Mouse (Mus musculus): ENCODE results near the gene Gjb2. TPM values are rescaled to one million over a fixed set of nuclear protein-coding genes. Genes with fewer than 3 reads are reported as not detected.
A peak's percentile ranks its signal among the peaks of the same experiment; 100 is the strongest.
"Not testable (repeated sequence)": the region's sequence is repeated elsewhere in the genome, so short reads cannot be mapped to it uniquely, and the experiment has no call there.

Gjb2 gene
- polyA plus RNA-seq, 1 experiment from 2014 or later, result 28.7 TPM

DNA sequence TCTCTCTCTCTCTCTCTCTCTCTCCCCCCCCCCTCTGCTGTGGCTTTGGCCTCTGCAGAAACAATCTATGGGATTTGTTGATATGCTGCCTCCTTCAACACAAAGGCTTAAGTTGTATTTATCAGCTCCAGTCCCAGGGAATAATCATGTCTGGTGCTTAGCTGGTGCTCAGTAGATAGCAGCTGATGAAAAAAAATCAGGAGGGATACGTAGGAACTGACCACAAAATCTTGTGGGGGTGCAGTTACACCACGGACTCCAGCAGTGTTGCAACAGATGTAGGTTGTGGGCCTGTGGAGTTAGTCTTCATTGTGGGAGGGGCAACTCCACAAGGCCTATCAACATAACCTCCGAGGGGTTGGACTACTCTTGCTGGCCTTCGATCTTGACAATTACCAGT, 8.6 kb downstream of the Gjb2 start:
- WGBS, result 75% methylated on average over 4 of the region's 4 CpGs
- H3K9me3 ChIP-seq (replicated peaks; ENCODE audit: control insufficient read depth, low read length), result no peaks in the 10 kb centered on the region
- H3K36me3 ChIP-seq (replicated peaks; ENCODE audit: control insufficient read depth, insufficient read depth, low read depth, low read length), result no peaks in the 10 kb centered on the region
- H3K4me3 ChIP-seq (ENCODE audit: low read depth, low read length), result no peak overlapping the region
- DNase-seq (ENCODE audit: low spot score) (no peak), ATAC-seq (replicated peaks; ENCODE audit: insufficient number of reproducible peaks, low FRiP score, low TSS enrichment, low read depth) (no peak)
- H3K4me1 ChIP-seq (ENCODE audit: control insufficient read depth, insufficient read depth, low read length), result no peaks in the 10 kb centered on the region
- no peak overlapping the region for H3K4me2 ChIP-seq (ENCODE audit: low read depth, low read length)
- no peaks in the 10 kb centered on the region for H3K27me3 ChIP-seq (ENCODE audit: control insufficient read depth, insufficient read depth, low read length)
- H3K9ac ChIP-seq (replicated peaks; ENCODE audit: low read length), result no peak overlapping the region
- H3K27ac ChIP-seq (replicated peaks; ENCODE audit: low read depth, low read length), result no peak overlapping the region

DNA sequence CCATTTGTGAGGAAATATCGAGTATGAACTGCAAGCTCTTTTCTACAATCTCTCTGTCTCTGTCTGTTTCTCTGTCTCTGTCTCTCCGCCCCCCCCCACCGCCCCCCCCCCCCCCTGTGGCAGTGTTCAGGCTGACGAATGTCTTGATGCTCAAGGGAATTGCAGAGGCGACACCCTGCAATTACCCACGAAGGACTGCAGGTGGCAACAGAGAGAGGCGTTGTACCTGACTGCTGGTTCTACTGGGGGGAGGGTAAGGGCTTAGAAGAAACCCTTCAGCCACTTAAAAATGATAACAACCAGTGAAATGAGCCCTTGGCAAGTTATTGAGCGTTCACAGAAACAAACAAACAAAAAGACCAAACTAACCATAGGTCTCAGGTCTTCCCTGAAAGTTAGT, 11.5 kb downstream of the Gjb2 start:
- DNase-seq (ENCODE audit: low spot score), result peak; percentile 61
- no peaks in the 10 kb centered on the region for H3K4me1 ChIP-seq (ENCODE audit: control insufficient read depth, insufficient read depth, low read length)
- no peak for ATAC-seq (replicated peaks; ENCODE audit: insufficient number of reproducible peaks, low FRiP score, low TSS enrichment, low read depth)
- no peak overlapping the region for H3K27ac ChIP-seq (replicated peaks; ENCODE audit: low read depth, low read length)
- no peaks in the 10 kb centered on the region for H3K27me3 ChIP-seq (ENCODE audit: control insufficient read depth, insufficient read depth, low read length)
- H3K9ac ChIP-seq (replicated peaks; ENCODE audit: low read length), result no peak overlapping the region
- no peak overlapping the region for H3K4me2 ChIP-seq (ENCODE audit: low read depth, low read length)
- no peaks in the 10 kb centered on the region for H3K9me3 ChIP-seq (replicated peaks; ENCODE audit: control insufficient read depth, low read length)
- no peak overlapping the region for H3K4me3 ChIP-seq (ENCODE audit: low read depth, low read length)
- no peaks in the 10 kb centered on the region for H3K36me3 ChIP-seq (replicated peaks; ENCODE audit: control insufficient read depth, insufficient read depth, low read depth, low read length)
- 14% methylated on average over 6 of the region's 8 CpGs for WGBS

DNA sequence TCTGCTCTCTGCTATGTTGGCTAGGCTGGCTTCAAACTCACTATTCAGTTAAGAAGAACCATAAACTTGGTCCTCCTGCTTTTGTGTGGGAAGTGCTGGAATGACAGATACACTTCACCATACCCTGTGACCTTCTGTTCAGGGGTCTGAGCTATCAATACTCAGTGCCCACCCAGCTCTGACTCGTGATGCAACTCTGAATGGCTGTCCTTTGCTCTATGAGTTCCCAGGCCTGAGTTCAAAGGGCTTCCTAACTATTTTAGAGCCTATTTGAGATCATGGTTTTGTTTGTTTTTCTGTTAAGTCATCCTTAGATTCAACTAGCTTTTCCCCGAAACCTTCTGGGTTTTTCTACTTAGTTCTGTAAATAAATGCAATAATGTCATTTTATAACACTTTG, 14.5 kb downstream of the Gjb2 start:
- H3K4me3 ChIP-seq (ENCODE audit: low read depth, low read length), result no peak overlapping the region
- H3K27me3 ChIP-seq (ENCODE audit: control insufficient read depth, insufficient read depth, low read length), result no peaks in the 10 kb centered on the region
- H3K9ac ChIP-seq (replicated peaks; ENCODE audit: low read length), result no peak overlapping the region
- H3K4me2 ChIP-seq (ENCODE audit: low read depth, low read length), result no peak overlapping the region
- ATAC-seq (replicated peaks; ENCODE audit: insufficient number of reproducible peaks, low FRiP score, low TSS enrichment, low read depth) (no peak), DNase-seq (ENCODE audit: low spot score) (no peak)
- no peaks in the 10 kb centered on the region for H3K9me3 ChIP-seq (replicated peaks; ENCODE audit: control insufficient read depth, low read length)
- 61% methylated on average over 2 of the region's 2 CpGs for WGBS
- no peaks in the 10 kb centered on the region for H3K4me1 ChIP-seq (ENCODE audit: control insufficient read depth, insufficient read depth, low read length)
- no peaks in the 10 kb centered on the region for H3K36me3 ChIP-seq (replicated peaks; ENCODE audit: control insufficient read depth, insufficient read depth, low read depth, low read length)
- H3K27ac ChIP-seq (replicated peaks; ENCODE audit: low read depth, low read length), result no peak overlapping the region

DNA sequence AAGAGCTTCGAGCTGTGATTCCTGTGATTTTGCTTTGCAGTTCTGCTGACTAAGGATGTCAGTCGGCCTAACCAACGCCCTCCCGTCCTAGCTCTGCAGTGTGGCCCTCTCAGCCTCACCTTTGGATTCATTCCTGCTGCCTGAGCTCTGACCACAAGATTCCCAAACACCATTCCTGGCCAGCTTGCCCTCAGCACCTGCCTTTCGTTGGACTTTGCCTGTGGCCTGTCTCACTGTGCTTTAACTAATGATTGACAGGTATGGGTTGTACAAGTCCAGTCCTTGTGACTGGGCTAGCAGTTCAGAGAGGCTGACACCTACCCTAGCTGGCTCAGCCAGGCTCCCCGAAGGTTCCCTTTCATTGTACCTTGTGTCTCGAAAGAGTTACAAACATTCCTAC, 15.4 kb downstream of the Gjb2 start:
- H3K9me3 ChIP-seq (replicated peaks; ENCODE audit: control insufficient read depth, low read length), result no peaks in the 10 kb centered on the region
- WGBS, result 85% methylated on average over 7 of the region's 7 CpGs
- H3K9ac ChIP-seq (replicated peaks; ENCODE audit: low read length), result no peak overlapping the region
- H3K4me2 ChIP-seq (ENCODE audit: low read depth, low read length), result no peak overlapping the region
- DNase-seq (ENCODE audit: low spot score), result no peak
- H3K36me3 ChIP-seq (replicated peaks; ENCODE audit: control insufficient read depth, insufficient read depth, low read depth, low read length), result no peaks in the 10 kb centered on the region
- ATAC-seq (replicated peaks; ENCODE audit: insufficient number of reproducible peaks, low FRiP score, low TSS enrichment, low read depth), result no peak
- H3K4me1 ChIP-seq (ENCODE audit: control insufficient read depth, insufficient read depth, low read length), result no peaks in the 10 kb centered on the region
- H3K27ac ChIP-seq (replicated peaks; ENCODE audit: low read depth, low read length), result no peak overlapping the region
- H3K27me3 ChIP-seq (ENCODE audit: control insufficient read depth, insufficient read depth, low read length), result no peaks in the 10 kb centered on the region
- no peak overlapping the region for H3K4me3 ChIP-seq (ENCODE audit: low read depth, low read length)

DNA sequence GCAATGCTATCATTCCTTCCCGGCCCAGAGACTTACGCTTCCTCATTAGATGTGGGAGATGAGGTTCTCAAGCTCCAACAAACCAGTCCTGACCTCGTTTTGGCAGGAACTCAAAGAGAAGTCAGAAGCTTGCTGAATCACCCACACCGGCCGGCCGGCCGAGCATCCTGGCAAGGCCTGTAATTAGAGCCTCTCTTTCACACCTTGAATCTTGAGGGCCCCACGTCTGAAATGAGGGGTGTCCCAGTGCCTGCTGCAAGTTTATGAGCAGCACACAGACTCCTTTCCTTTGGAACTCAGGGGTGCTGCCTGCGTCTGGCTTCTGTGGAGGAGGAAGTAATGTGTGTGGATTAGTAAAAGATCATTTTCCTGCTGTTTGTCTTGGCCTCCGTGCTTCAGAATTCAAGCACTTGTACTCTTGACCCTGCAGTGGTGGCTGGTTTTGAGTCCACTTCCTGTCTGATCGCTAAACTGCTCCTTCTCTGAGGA, 20.3 kb downstream of the Gjb2 start:
- DNase-seq (ENCODE audit: low spot score), result no peak
- no peaks in the 10 kb centered on the region for H3K27me3 ChIP-seq (ENCODE audit: control insufficient read depth, insufficient read depth, low read length)
- no peaks in the 10 kb centered on the region for H3K36me3 ChIP-seq (replicated peaks; ENCODE audit: control insufficient read depth, insufficient read depth, low read depth, low read length)
- no peak overlapping the region for H3K4me3 ChIP-seq (ENCODE audit: low read depth, low read length)
- H3K9ac ChIP-seq (replicated peaks; ENCODE audit: low read length), result no peak overlapping the region
- WGBS, result 44% methylated on average over 11 of the region's 11 CpGs
- no peak overlapping the region for H3K4me2 ChIP-seq (ENCODE audit: low read depth, low read length)
- H3K4me1 ChIP-seq (ENCODE audit: control insufficient read depth, insufficient read depth, low read length), result no peaks in the 10 kb centered on the region
- no peaks in the 10 kb centered on the region for H3K9me3 ChIP-seq (replicated peaks; ENCODE audit: control insufficient read depth, low read length)
- ATAC-seq (replicated peaks; ENCODE audit: insufficient number of reproducible peaks, low FRiP score, low TSS enrichment, low read depth), result no peak
- H3K27ac ChIP-seq (replicated peaks; ENCODE audit: low read depth, low read length), result no peak overlapping the region

DNA sequence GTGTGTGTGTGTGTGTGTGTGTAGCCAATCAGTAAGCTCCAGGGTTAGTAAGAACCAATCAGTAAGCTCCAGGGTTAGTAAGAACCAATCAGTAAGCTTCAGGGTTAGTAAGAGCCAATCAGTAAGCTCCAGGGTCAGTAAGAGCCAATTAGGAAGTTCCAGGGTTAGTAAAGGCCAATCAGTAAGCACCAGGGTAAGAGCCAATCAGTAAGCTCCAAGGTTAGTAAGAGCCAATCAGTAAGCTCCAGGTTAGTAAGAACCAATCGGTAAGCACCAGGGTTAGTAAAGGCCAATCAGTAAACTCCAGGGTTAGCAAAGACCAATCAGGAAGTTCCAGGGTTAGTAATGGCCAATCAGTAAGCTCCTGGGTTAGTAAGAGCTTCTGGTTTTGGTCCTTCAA, 21.6 kb downstream of the Gjb2 start:
- Histone ChIP-seq H3K4me3 (ENCODE audit: low read depth, low read length) (no peak overlapping the region), H3K4me2 (ENCODE audit: low read depth, low read length) (no peak overlapping the region), H3K9ac (replicated peaks; ENCODE audit: low read length) (no peak overlapping the region), H3K27me3 (ENCODE audit: control insufficient read depth, insufficient read depth, low read length) (no peaks in the 10 kb centered on the region), H3K4me1 (ENCODE audit: control insufficient read depth, insufficient read depth, low read length) (no peaks in the 10 kb centered on the region), H3K27ac (replicated peaks; ENCODE audit: low read depth, low read length) (no peak overlapping the region), H3K36me3 (replicated peaks; ENCODE audit: control insufficient read depth, insufficient read depth, low read depth, low read length) (no peaks in the 10 kb centered on the region), H3K9me3 (replicated peaks; ENCODE audit: control insufficient read depth, low read length) (no peaks in the 10 kb centered on the region)
- DNase-seq (ENCODE audit: low spot score) (no peak), ATAC-seq (replicated peaks; ENCODE audit: insufficient number of reproducible peaks, low FRiP score, low TSS enrichment, low read depth) (no peak)
- WGBS, result 95% methylated on average over 1 of the region's 1 CpGs

DNA sequence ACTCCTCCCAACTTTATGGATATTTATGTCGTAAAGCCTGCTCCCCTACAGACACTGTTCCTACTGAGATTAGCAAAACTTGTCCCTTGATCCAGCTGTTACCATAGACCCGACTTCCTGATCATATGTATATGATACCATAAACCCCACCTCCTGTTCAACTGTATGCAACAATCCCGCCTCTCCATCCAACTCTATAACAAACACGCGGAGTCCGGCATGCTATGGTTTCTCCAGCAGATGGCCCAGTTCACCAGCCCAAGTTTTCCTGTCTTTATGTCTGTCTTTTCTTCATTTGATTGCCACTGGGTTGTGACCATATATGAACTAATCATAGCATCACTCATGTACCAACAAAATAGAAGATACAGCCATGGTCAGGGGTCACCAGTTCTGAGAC, 29.0 kb downstream of the Gjb2 start:
- Histone ChIP-seq H3K4me1 (ENCODE audit: control insufficient read depth, insufficient read depth, low read length) (no peaks in the 10 kb centered on the region), H3K9me3 (replicated peaks; ENCODE audit: control insufficient read depth, low read length) (no peaks in the 10 kb centered on the region), H3K27ac (replicated peaks; ENCODE audit: low read depth, low read length) (no peak overlapping the region), H3K9ac (replicated peaks; ENCODE audit: low read length) (no peak overlapping the region), H3K27me3 (ENCODE audit: control insufficient read depth, insufficient read depth, low read length) (no peaks in the 10 kb centered on the region), H3K4me3 (ENCODE audit: low read depth, low read length) (no peak overlapping the region), H3K36me3 (replicated peaks; ENCODE audit: control insufficient read depth, insufficient read depth, low read depth, low read length) (no peaks in the 10 kb centered on the region), H3K4me2 (ENCODE audit: low read depth, low read length) (no peak overlapping the region)
- DNase-seq (ENCODE audit: low spot score) (no peak), ATAC-seq (replicated peaks; ENCODE audit: insufficient number of reproducible peaks, low FRiP score, low TSS enrichment, low read depth) (no peak)
- 84% methylated on average over 6 of the region's 6 CpGs for WGBS

DNA sequence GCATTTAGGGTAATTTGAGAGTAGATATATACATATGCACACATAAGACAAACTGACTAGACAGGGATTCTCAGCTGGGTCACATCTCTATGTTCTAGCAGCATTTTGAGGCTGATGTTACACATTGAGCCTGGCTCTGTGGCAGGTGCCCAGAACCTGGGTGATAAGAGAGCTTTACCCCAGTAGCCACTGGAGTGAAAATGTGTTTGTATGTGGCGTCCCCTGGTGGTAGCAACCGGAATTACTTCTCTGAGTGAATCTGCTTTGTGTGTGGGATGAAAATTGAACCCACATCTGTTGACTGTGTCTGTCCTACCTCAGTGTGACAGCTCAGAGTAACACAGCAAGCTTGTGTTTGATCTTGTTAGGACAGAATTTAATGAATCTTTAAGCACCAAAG, 34.6 kb downstream of the Gjb2 start:
- not testable (repeated sequence) for H3K4me3 ChIP-seq (ENCODE audit: low read depth, low read length); H3K27me3 ChIP-seq (ENCODE audit: control insufficient read depth, insufficient read depth, low read length); H3K27ac ChIP-seq (replicated peaks; ENCODE audit: low read depth, low read length); ATAC-seq (replicated peaks; ENCODE audit: insufficient number of reproducible peaks, low FRiP score, low TSS enrichment, low read depth); H3K36me3 ChIP-seq (replicated peaks; ENCODE audit: control insufficient read depth, insufficient read depth, low read depth, low read length); H3K4me1 ChIP-seq (ENCODE audit: control insufficient read depth, insufficient read depth, low read length); H3K4me2 ChIP-seq (ENCODE audit: low read depth, low read length); H3K9ac ChIP-seq (replicated peaks; ENCODE audit: low read length); H3K9me3 ChIP-seq (replicated peaks; ENCODE audit: control insufficient read depth, low read length)
- WGBS, result 0% methylated on average over 2 of the region's 2 CpGs
- DNase-seq (ENCODE audit: low spot score), result peak; percentile 70

Measured in embryonic facial prominence, embryonic 11.5 days (tissue).